Mouse (Mus musculus) liver, postnatal 0 days (tissue): ENCODE measurements around the gene Clcn2. TPM values are rescaled to one million over a fixed set of nuclear protein-coding genes. Genes with fewer than 3 reads are reported as not detected.

ENCODE experiments used
- ATAC-seq: fragments of 200-750 bp; cut with Nextera tagmentation; 2 replicates; pipeline ENCODE4 v1.8.0; 2017; ENCODE audit warnings: mild to moderate bottlenecking, moderate library complexity
- DNase-seq: peaks from one replicate; pipeline ENCODE4 v3.0.0-alpha.2; 2016
- H3K27ac ChIP-seq: fragments of 300-500 bp; sonication (generic); 2 replicates; pipeline ENCODE4 v1.5.1; 2014; ENCODE audit warnings: antibody characterized with exemption, moderate library complexity, mild to moderate bottlenecking, low read depth
- H3K27me3 ChIP-seq: fragments of 300-500 bp; sonication (generic); 2 replicates; pipeline ENCODE4 v1.6.1; 2014; ENCODE audit warnings: low read length, control low read depth, mixed read lengths; ENCODE audit not compliant: insufficient read depth
- H3K36me3 ChIP-seq: fragments of 300-500 bp; sonication (generic); replicated peaks from 2 replicates; pipeline ENCODE4 v1.6.1; 2014; ENCODE audit warnings: mild to moderate bottlenecking, control low read depth, low read length, moderate library complexity, mixed read lengths; ENCODE audit not compliant: insufficient read depth
- H3K4me1 ChIP-seq: fragments of 300-500 bp; sonication (generic); 2 replicates; pipeline ENCODE4 v1.6.1; 2014; ENCODE audit warnings: antibody characterized with exemption, mild to moderate bottlenecking, control low read depth; ENCODE audit not compliant: insufficient read depth
- H3K4me2 ChIP-seq: fragments of 300-500 bp; sonication (generic); 2 replicates; pipeline ENCODE4 v1.6.1; 2014; ENCODE audit warnings: low read depth, mild to moderate bottlenecking, low read length, moderate library complexity, mixed read lengths
- H3K4me3 ChIP-seq: fragments of 300-500 bp; sonication (generic); 2 replicates; pipeline ENCODE4 v1.5.1; 2014; ENCODE audit warnings: low read depth, low read length
- H3K9ac ChIP-seq: fragments of 300-500 bp; sonication (generic); replicated peaks from 2 replicates; pipeline ENCODE4 v1.6.1; 2014; ENCODE audit warnings: mild to moderate bottlenecking, moderate library complexity
- H3K9me3 ChIP-seq: fragments of 300-500 bp; sonication (generic); 2 replicates; pipeline ENCODE4 v1.6.1; 2016; ENCODE audit warnings: mild to moderate bottlenecking, control low read depth, low read length, mixed read lengths
- CTCF ChIP-seq: sonication (generic); IDR thresholded peaks from 2 replicates; pipeline ENCODE4 v1.5.1; 2016; ENCODE audit warnings: antibody characterized with exemption, low read depth
- EP300 ChIP-seq: IDR thresholded peaks from 2 replicates; pipeline ENCODE4 v1.6.1; 2016; ENCODE audit warnings: antibody characterized with exemption, low read depth, mild to moderate bottlenecking
- WGBS: fragments of 180-500 bp; shearing (Covaris S2); extraction: QIAGEN DNeasy Blood & Tissue Kit; methylation state at CpG from one replicate; pipeline ENCODE4 v1.1.7; 2014; ENCODE audit not compliant: insufficient replicate concordance; 5-methylcytosine and 5-hydroxymethylcytosine counted together
- polyA plus RNA-seq: library from polyadenylated mRNA; unstranded; fragments of >200 nt; fragmentation: Nextera tagmentation; extraction: Ambion mirVana; gene quantifications from 2 replicates; pipeline ENCODE4 v1.2.1, GENCODE M21; 2015

Clcn2 gene
- polyA plus RNA-seq, 1 experiment from 2014 or later = 4.7 TPM

GRCm38 (mm10) chr16:20706407-20707055 is 11.0 kb downstream of the Clcn2 start:
- Histone ChIP-seq H3K9me3 (no peaks in the 10 kb centered on the region), H3K4me3 (no peak overlapping the region), H3K27ac (peak overlapping the region; percentile 35; the same call in 1 of the 2 replicates), H3K36me3 (peaks cover 27% of the 10 kb centered on the region), H3K4me1 (peaks cover 34% of the 10 kb centered on the region), H3K27me3 (no peaks in the 10 kb centered on the region), H3K4me2 (no peak overlapping the region), H3K9ac (no peak overlapping the region)
- TF ChIP-seq CTCF = no peak
- 0 out of 2 replicates have a peak, but pooled peaks have one; percentile 21 for TF ChIP-seq EP300
- no peak for ATAC-seq
- 75% methylated on average over 2 of the region's 2 CpGs for WGBS
- DNase-seq = no peak

- no peak for DNase-seq
- H3K27ac ChIP-seq = 0 out of 2 replicates have a peak overlapping the region, but pooled peaks have one; percentile 9
- WGBS = 40% methylated on average over 3 of the region's 3 CpGs
Observed at GRCm38 (mm10) chr16:20705786-20706185, 11.8 kb downstream of the Clcn2 start.

DNA sequence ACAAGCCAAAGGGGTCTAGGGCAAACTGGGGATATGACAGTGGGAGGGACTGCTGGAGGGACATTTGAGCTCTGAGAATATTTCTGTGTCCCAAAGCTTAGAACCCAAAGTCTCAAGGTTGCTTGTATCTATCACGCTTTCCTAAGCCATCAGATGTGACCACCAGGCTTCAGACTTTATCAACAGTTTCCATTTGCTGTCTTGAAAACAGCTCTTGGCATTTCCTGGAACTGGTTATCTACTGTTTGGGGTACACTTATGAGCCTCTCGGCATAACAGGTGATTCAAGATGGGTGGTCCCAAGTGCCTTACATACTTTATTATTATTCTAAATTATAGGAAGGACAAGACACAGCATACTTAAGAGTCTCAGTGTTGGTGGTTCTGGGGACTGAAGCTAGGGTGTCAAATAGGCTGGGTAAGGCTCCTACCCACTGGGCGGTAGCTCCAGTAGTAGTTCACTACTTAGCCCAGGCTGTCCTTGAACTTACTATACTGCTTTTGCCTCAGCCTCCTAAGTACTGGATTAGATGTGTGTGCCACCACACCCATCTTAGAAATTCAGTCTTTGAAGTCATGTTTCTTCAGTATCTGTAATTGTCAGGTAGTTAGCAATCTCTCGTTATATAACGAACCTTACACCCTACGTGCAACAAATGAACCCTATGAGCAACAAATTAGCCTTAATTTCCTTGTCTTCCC is 13.7 kb downstream of the Clcn2 start:
- Histone ChIP-seq H3K9ac (peak overlapping the region; percentile 21; the same call in 1 of the 2 replicates), H3K4me1 (peaks cover 36% of the 10 kb centered on the region), H3K27me3 (no peaks in the 10 kb centered on the region), H3K4me3 (no peak overlapping the region), H3K9me3 (no peaks in the 10 kb centered on the region), H3K36me3 (peaks cover 20% of the 10 kb centered on the region), H3K4me2 (peak overlapping the region; percentile 42), H3K27ac (peak overlapping the region; percentile 78)
- TF ChIP-seq EP300 = peak; percentile 92
- no peak for TF ChIP-seq CTCF
- ATAC-seq (peak; percentile 65), DNase-seq (no peak)
- WGBS = 49% methylated on average over 6 of the region's 6 CpGs

More at GRCm38 (mm10) chr16:20705786-20706185, 11.8 kb downstream of the Clcn2 start:
- peaks cover 26% of the 10 kb centered on the region for H3K36me3 ChIP-seq
- peaks cover 36% of the 10 kb centered on the region for H3K4me1 ChIP-seq
- no peak overlapping the region for H3K4me2 ChIP-seq
- no peak for TF ChIP-seq EP300
- TF ChIP-seq CTCF = no peak
- ATAC-seq = no peak
- no peaks in the 10 kb centered on the region for H3K27me3 ChIP-seq
- H3K9ac ChIP-seq = no peak overlapping the region
- H3K9me3 ChIP-seq = no peaks in the 10 kb centered on the region
- no peak overlapping the region for H3K4me3 ChIP-seq

GRCm38 (mm10) chr16:20703071-20703470 is 14.5 kb downstream of the Clcn2 start:
- Histone ChIP-seq H3K9me3 (no peaks in the 10 kb centered on the region), H3K36me3 (peaks cover 19% of the 10 kb centered on the region), H3K4me1 (peaks cover 36% of the 10 kb centered on the region), H3K4me3 (no peak overlapping the region), H3K9ac (peak overlapping the region; percentile 21; the same call in 1 of the 2 replicates), H3K27ac (peak overlapping the region; percentile 78), H3K4me2 (peak overlapping the region; percentile 42), H3K27me3 (no peaks in the 10 kb centered on the region)
- no peak for DNase-seq
- no peak for ATAC-seq
- WGBS = 84% methylated on average over 10 of the region's 10 CpGs
- TF ChIP-seq EP300 (no peak), CTCF (no peak)

GRCm38 (mm10) chr16:20702522-20702893 is 15.0 kb downstream of the Clcn2 start:
- 15% methylated on average over 8 of the region's 8 CpGs for WGBS
- DNase-seq (peak; percentile 84), ATAC-seq (peak; percentile 84)
- peak overlapping the region; percentile 78 for H3K27ac ChIP-seq
- H3K4me3 ChIP-seq = no peak overlapping the region
- peak overlapping the region; percentile 45 for H3K4me2 ChIP-seq
- peak; percentile 10; the same call in 1 of the 2 replicates for TF ChIP-seq EP300
- peak; percentile 87 for TF ChIP-seq CTCF
- H3K9me3 ChIP-seq = no peaks in the 10 kb centered on the region
- H3K9ac ChIP-seq = 0 out of 2 replicates have a peak overlapping the region, but pooled peaks have one; percentile 36
- H3K4me1 ChIP-seq = peaks cover 33% of the 10 kb centered on the region
- peaks cover 14% of the 10 kb centered on the region for H3K36me3 ChIP-seq
- no peaks in the 10 kb centered on the region for H3K27me3 ChIP-seq
